Mouse (Mus musculus): Measurements from ENCODE around the gene Tnfrsf1a.

- TF ChIP-seq POLR2A (IDR thresholded peaks at IDR 0.05; ENCODE audit: low read depth, low read length) (no peak), CTCF (IDR thresholded peaks at IDR 0.05; ENCODE audit: borderline replicate concordance, insufficient read depth, low read length) (no peak)
Observed at GRCm38 (mm10) chr6:125333112-125333899, 15.9 kb upstream of the Tnfrsf1a start.

All from embryonic fibroblast, embryonic 13.5 days (primary cell).